Mouse (Mus musculus): ENCODE results near the gene Kazn. TPM values are rescaled to one million over a fixed set of nuclear protein-coding genes. Genes with fewer than 3 reads are reported as not detected.

The Kazn gene
- polyA plus RNA-seq (2017; shearing (Covaris generic)), result under 1 TPM; 0.10 to 0.89 TPM

DNA sequence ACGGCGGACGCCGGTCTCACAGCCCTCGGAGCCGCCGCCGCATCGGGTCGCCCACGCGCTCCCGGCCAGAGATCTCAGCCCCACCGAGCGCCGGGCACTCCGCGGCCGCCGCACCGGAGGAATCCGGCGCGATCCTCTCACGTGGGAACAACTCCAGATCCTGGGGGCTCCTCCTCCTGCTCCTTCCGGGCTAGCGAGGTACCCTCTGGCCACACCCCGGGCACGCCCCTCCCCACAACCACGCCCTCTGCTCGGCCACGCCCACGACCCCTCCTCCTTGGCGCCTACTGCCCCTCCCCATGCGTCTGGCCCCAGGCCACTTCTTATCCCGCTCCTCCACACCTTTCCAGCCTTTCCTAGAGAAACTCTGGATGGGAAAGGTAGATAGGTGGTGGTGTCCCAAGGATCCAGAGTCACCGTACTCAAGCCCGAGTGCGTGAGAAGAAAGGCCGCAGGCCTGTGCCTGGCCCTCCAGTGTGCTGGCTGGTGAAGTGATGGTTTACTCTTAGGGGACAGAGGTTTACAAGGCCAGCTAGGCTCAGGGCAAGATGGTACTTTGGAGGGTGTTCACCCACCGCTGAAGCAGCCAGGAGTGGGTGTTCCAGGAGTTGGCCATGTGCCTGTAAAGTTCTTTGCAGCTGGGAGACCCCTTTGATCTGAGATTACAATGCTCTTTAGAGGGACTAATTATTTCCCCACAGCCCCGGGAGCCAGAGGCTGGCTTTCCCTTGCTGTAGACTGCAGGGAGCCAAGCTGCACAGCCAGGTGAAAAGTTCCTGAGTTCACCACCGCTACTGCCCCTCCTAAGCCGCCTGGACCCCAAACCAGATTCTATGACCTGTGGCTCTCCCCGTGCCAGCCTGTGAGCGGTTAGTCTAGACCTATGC, at the start of gene Kazn:
Gene Kazn (minus strand): TSS at position 162 of the 887 bp plus-strand sequence.

DNA sequence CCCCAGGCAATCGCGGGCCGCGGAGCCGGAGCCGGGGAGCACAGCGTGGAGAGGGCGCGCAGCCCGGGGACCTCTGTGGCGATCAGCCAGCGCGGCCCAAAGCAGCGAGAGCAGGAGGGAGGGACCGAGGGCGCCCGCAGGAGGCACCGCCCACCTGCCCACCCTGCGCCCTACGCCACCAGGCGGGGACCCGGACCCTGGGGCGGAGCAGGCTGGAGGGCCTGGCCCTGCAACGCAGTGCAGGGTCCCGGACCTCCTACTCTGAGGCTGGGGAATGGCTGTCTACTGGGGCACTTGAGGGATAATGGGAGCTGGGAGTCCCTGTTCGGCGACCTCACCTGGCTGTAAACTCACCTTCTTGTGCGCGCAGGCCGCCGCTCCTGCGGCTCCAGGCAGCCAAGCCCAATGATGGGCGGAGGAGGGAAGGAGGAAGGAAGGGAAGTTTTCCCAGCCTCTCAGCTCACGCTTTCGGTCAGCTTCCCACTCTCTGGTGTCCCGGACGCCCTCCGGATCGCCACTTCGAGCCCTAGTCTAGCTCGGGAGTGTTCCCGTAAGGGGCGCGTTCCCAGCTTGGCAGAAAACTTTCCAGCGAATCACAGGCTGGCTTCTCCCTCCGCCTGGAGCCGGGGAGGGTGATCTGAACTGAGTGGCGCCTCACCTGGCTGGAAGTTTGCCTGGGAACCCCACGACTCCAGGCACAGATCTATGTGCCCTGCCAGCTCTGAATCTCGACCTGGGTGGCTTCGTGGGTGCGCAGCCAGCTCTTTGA, 154.9 kb downstream of the Kazn start, which contains the start of gene Tmem51:
Gene Tmem51 (minus strand): TSS at position 174 of the 769 bp plus-strand sequence.

Other genes starting within 250 kb of the Kazn start
- gene Fhad1, start 224.3 kb downstream of the Kazn start, polyA plus RNA-seq (2017; shearing (Covaris generic)), result 1 to 10 TPM; 1.4 to 3.6 TPM
- gene Tmem51, start 155.1 kb downstream of the Kazn start, polyA plus RNA-seq (2017; shearing (Covaris generic)), result 1 to 10 TPM; 2.2 to 5.9 TPM